Mouse (Mus musculus) embryonic fibroblast, embryonic 13.5 days (primary cell): ENCODE measurements at regions not wholly inside any gene's neighbourhood (a gene's known extent, or its start where the extent isn't known, plus 50 kb on each side); places are given as distances from the start of the nearest gene placed in this dataset.

ENCODE experiments used
- CTCF ChIP-seq: IDR thresholded peaks from 2 replicates; pipeline ENCODE4 v1.5.1; 2011; ENCODE audit warnings: mild to moderate bottlenecking, control low read depth, low read length, moderate library complexity, borderline replicate concordance; ENCODE audit not compliant: insufficient read depth
- POLR2A ChIP-seq: IDR thresholded peaks from 2 replicates; pipeline ENCODE4 v1.6.1; 2011; ENCODE audit warnings: low read depth, mild to moderate bottlenecking, control low read depth, low read length, moderate library complexity

GRCm38 (mm10) chr14:103973111-103973510, 128.9 kb upstream of the Ednrb start:
- TF ChIP-seq POLR2A: no peak
- TF ChIP-seq CTCF: no peak
